Mouse (Mus musculus): ENCODE data around the gene Aoah.
A peak's percentile ranks its signal among the peaks of the same experiment; 100 is the strongest.

Gene Aoah

DNA sequence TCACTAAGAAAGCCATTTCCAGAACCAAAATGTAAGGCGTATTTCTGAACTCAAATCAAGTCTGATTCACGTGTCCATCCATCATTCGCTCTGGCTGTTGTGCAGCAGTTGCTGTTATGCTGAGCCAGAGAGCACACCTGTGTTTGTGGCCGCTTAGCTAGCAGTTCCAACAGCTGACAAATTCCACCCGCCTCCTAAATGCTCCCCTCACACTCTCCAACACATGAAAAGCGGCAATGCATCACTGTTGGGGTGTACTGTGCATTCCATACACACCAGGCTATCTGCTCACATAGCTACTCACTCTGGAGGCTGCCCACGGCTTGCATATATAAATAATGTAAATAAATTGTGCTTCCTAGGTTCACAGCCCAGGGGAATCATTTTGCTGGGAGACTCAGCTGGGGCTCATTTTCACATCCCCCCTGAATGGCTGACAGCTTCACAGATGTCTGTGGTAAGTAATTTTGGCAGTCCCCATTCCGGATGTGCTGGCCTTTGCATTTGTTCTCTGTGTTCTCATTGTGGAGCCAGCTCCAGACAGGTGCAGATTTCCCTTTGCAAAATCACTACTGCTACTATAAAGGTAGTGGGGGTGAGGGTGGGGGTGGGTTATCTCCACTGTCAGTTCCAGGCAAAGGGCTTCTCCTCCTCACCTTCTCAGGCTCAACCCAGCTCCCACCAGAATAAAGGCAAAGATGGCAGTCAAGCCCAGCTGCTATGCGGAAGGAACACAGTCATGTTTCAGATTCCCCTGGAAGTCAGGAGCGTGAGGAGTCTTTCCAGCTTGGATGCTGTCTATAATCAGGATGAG lies 123.0 kb downstream of the Aoah start:
- no peak for DNase-seq

- DNase-seq: no peak
These were observed 126.5 kb downstream of the Aoah start for GRCm38 (mm10) chr13:20920401-20920800.

GRCm38 (mm10) chr13:20936016-20936415 lies 142.1 kb downstream of the Aoah start:
- DNase-seq: no peak

DNA sequence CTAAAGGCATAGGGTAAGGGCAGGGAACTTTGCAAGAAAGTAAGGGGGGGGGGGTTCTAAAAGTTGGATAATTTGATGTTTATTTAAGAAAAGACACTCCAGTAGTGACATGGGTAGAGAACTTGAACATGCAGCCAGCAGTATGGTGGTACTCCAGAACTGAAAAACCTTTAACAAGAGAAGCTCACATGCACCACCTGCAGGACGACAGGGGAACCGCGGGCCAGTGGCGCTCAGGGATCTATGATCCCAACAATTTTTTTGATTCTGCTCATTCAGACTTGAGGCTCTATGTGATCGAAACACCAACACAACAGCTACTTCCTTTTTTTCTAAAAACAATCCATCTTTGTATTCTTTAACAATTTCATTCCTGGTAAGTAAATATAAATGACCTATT lies 143.5 kb downstream of the Aoah start:
- peak; percentile 42 to 51 for DNase-seq

- no peak for DNase-seq
These were observed 145.2 kb downstream of the Aoah start for GRCm38 (mm10) chr13:20939099-20939498.

GRCm38 (mm10) chr13:20940389-20940788 lies 146.5 kb downstream of the Aoah start:
- DNase-seq: peak in 1 of 2 experiments; percentile 18

DNA sequence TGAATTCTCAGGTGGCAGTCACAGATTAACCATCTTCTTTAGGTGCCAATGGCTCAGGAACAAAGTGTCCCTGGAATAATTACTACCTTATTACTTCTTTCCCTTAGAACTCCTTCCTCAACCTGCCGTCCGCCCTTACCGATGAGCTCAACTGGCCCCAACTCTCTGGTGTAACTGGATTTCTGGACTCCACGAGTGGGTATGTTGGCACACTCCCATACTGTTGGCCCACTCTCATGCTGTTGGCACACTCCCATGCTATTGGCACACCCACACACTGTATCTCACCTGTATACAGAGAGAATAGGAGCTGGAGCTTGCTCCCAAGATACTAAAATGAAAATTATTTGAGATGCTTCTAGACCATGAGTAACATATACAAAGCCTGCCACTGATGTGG lies 147.8 kb downstream of the Aoah start:
- no peak for DNase-seq

- DNase-seq: no peak
These were observed 169.2 kb downstream of the Aoah start for GRCm38 (mm10) chr13:20963086-20963485.

DNA sequence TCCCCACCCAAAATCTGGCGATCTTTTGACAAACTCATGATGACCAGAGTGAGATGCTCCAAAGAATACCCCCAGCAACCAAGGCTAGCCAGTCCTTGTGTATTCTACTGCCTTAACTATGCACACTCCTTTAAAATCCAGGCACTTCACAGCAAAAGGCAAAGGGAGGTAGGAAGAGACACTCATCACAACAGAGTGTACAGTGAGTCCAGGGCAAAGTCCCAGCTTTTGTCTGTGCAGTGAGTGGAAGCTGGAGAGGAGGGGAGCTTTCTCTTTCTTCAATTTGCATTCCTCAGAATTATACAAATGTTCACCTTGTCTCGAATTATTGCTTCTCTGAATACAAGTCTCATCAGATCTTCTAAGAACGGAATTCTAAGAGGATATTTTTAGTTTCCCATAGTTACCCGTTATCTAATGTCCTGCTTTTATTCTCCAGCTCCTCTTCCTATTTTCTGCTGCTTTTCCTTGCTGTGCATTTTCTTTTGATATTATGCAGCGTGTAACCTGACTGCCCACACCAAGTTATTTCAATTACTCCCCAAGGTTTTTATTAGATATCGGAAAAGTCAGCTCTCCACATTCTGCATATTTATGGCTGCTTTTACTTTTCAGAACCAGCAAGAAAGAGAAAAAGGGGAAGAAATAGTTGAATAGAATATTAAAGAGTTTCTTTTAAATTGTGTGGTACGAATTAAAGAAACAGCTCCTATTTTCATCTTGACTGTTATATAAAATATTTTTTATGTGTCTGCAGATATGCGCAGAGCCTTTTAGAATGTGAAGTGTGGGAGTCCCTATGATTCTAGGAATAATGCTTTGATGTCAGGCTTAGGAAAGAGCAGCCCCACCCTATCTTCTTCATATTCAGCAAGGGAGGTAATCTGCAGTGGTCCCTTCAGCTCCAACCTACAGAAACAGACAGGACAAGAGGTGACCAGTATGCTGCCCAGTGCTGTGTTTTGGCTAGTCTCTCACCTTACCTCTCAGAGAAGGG lies 187.6 kb downstream of the Aoah start:
- DNase-seq: no peak

DNA sequence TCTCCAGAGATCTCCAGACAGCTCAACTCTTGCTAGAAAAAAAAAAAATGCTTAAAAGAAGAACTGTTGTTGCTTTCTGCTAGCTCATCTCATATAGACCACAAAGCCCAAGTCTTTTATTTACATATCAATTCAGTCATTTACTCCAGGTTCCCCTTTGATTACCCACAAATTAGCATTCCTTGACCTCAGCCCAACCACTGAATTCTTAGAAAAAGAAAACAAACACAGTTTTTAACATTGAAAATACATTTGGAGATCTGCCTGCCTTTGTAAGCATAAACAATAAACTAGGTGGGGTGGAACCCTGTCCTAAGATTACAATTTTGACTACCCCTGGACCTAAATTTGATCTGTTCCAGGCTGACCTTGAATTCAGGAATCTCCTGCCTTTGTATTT lies 191.6 kb downstream of the Aoah start:
- no peak for DNase-seq

- no peak for DNase-seq
These were observed 192.0 kb downstream of the Aoah start for GRCm38 (mm10) chr13:20985961-20986360.

GRCm38 (mm10) chr13:21005238-21005637 lies 211.3 kb downstream of the Aoah start:
- DNase-seq: no peak

DNA sequence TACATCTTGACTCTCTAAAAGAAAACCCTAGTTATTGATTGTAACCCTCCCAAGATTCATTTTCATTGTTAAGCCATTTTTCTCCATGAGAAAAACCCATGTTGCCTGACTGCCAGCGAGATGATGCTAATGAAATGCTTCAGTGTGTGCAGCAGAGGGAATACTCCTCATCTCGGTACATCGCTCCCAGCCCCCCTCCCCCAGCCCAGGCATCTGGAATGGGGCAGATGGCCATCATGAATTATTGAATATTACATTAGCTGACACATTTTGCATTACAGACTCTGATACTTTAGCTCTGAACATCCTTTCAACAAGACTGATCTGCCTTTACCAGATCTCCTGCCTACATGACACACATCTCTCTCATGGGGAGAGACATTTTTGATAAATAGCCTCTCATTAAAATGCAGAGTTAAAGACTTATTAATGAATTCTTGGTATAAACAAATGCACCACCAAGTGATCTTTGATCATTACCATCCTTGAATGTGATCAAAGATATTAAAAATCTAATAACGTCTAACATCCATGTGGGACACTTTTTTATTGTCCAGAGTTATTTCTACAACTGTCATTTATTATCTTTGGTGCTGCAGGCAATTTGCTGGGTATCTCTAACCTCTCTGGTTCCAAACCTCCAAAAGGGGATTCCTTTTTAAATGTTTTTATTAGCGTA lies 211.9 kb downstream of the Aoah start:
- DNase-seq: no peak

DNA sequence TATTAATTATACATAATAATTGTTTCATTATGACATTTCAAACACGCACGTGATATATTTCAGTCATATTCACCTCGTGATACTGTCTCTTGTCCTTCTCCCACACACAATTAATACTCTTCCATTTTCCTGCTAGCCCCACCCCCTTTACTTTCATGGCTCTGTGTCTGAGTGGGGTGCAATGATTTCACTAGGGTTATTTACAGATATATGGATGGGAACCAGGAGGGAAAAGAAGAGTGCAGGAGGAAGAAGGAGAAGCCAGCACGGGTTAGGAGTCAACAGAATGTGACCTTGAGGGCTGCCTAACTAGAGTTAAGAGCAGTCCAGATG lies 212.4 kb downstream of the Aoah start:
- DNase-seq: no peak

- no peak for DNase-seq
These were observed 219.7 kb downstream of the Aoah start for GRCm38 (mm10) chr13:21013659-21014058.

DNA sequence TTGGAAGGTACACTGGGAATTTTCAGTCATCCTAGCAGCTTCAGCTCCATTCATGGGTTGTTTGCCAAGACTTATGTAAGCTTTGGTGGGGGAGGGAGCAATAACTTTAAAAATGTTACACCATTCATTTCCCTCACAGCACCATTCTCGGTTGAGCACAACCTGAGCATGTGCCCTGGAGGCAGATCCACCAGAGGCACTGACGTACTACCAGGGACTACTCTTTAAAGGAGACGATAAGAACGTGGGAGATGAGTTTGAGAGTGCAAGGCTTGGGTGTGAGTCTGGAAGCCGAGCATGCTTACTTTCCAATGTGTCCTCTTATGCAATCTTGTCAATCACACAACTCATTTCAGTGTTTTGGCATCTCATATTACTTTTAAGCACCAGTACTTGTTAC lies 230.9 kb downstream of the Aoah start:
- DNase-seq: no peak

GRCm38 (mm10) chr13:21033176-21033575 lies 239.3 kb downstream of the Aoah start:
- DNase-seq: no peak

GRCm38 (mm10) chr13:21035011-21035410 lies 241.1 kb downstream of the Aoah start:
- no peak for DNase-seq

DNA sequence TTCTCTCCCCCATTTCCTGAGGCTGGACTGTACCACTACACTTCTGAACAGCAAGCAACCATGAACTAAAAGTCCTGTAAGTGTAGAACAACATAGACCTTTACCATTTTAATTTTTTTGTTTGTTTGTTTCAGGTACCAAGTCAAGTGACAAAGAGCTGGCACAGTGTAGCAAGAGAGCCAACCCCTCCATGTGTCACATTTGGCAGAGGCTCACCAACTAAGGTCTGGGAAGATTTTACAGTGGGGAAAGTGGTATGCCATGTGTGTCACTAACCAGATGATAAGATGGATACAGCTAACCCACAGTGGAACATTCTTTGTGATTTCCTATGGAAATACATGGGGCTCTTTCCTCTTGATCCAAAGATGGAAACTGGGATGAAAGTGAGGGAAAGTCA lies 242.1 kb downstream of the Aoah start:
- DNase-seq: no peak

GRCm38 (mm10) chr13:21040589-21041199 lies 246.8 kb downstream of the Aoah start:
- DNase-seq: no peak

GRCm38 (mm10) chr13:21050118-21050517 lies 256.2 kb downstream of the Aoah start:
- DNase-seq: no peak

DNA sequence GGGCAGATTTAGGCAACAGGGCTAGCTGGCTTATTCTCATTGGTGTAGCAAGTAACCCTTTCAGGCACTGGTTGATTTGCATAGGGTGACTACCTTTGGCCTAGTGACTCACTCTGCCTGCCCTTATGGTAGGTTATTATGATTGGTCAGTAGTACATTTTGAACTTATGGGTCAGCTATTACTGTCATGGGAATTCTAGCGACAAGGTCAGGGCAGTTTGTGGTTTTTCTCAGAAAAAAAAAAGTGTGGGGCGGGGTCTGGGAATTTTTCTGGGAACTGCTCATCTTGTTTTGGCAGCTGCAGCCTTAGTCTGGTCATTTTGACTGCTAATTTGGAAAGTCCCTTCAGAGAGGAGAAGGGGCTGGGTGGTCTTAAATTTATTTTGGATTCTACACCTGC lies 272.1 kb downstream of the Aoah start:
- DNase-seq: no peak

- no peak for DNase-seq
These were observed 280.9 kb downstream of the Aoah start, which contains the start of gene Olfr1370 for GRCm38 (mm10) chr13:21074847-21075246. Olfr1370 (minus strand) TSS chr13:21074947.
